In the genomic region with DNA sequence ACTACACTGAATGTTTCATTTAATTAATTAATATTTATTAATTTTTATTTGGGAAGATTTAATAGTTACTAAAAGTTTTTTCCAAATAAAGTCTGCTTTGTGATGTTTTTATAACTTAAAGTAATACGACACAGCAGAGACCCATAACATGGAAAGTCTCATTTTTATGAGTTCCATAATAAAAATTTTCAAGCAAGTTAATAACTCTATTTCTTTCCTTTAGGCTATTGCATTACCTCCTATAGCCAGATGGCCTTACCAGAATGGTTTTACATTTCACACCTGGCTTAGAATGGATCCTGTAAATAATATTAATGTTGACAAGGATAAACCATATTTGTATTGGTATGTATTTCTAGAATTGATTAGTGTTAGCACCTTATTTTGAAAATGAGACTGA, we compare ENCODE assay signal across 29 mouse cellular contexts.
"Had no signal": no experiment of that assay in that cellular context is flagged by ENCODE, and none has a peak within 500 bp of the region (broad histone marks: within the 10 kb centered on the region; RNA-seq: fewer than 3 reads in every experiment).

No protein-coding gene starts in this region.

- H3K4me3 ChIP-seq: left cerebral cortex, adult 2 months; limb, embryonic 15.5 days; liver, embryonic 12.5 days; liver, embryonic 13.5 days; liver, embryonic 15.5 days; lung, embryonic 15.5 days; megakaryocyte, embryonic 14.5 days; midbrain, embryonic 10.5 days; midbrain, embryonic 12.5 days; midbrain, embryonic 13.5 days; midbrain, embryonic 15.5 days; myocyte had no signal

- H3K4me1 ChIP-seq: limb, embryonic 15.5 days; liver, embryonic 12.5 days; liver, embryonic 13.5 days; liver, embryonic 15.5 days; lung, embryonic 15.5 days; midbrain, embryonic 10.5 days; midbrain, embryonic 12.5 days; midbrain, embryonic 13.5 days; midbrain, embryonic 15.5 days had no signal

- H3K4me2 ChIP-seq: limb, embryonic 15.5 days; liver, embryonic 11.5 days; liver, embryonic 12.5 days; liver, embryonic 13.5 days; liver, embryonic 15.5 days; lung, embryonic 14.5 days; lung, embryonic 15.5 days; midbrain, embryonic 11.5 days; midbrain, embryonic 12.5 days; midbrain, embryonic 13.5 days; midbrain, embryonic 15.5 days had no signal

- H3K27ac ChIP-seq: left cerebral cortex, adult 2 months; limb, embryonic 15.5 days; liver, embryonic 12.5 days; liver, embryonic 13.5 days; liver, embryonic 14.5 days; liver, embryonic 15.5 days; lung, embryonic 15.5 days; macrophage; midbrain, embryonic 10.5 days; midbrain, embryonic 12.5 days; midbrain, embryonic 13.5 days; midbrain, embryonic 15.5 days had no signal

- H3K9ac ChIP-seq: limb, embryonic 15.5 days; liver, embryonic 12.5 days; liver, embryonic 13.5 days; liver, embryonic 14.5 days; liver, embryonic 15.5 days; liver, postnatal 0 days; lung, embryonic 14.5 days; lung, embryonic 15.5 days; midbrain, embryonic 12.5 days; midbrain, embryonic 13.5 days; midbrain, embryonic 15.5 days had no signal

- H3K36me3 ChIP-seq: liver, embryonic 12.5 days; liver, embryonic 13.5 days; lung, embryonic 15.5 days; midbrain, embryonic 10.5 days; midbrain, embryonic 12.5 days; midbrain, embryonic 13.5 days; midbrain, embryonic 15.5 days had no signal

- H3K27me3 ChIP-seq: limb, embryonic 15.5 days; liver, embryonic 12.5 days; liver, embryonic 13.5 days; liver, embryonic 15.5 days; lung, embryonic 15.5 days; megakaryocyte, embryonic 14.5 days; midbrain, embryonic 12.5 days; midbrain, embryonic 13.5 days; midbrain, embryonic 15.5 days had no signal

- ATAC-seq: liver, embryonic 12.5 days; liver, postnatal 0 days; lung, postnatal 0 days; midbrain, embryonic 13.5 days; midbrain, embryonic 15.5 days; midbrain, embryonic 16.5 days had no signal

- DNase-seq: left cerebral cortex, postnatal 4 days; liver; liver, embryonic 13.5 days; liver, postnatal 0 days; lung, adult 18-20 months; lung, adult 2 months; lung, embryonic 14.5 days; lung, postnatal 10 days; lung, postnatal 14 days; lung, postnatal 36 days; lung, postnatal 4 days; midbrain, embryonic 14.5 days had no signal

- H3K9me3 ChIP-seq: limb, embryonic 15.5 days; liver, embryonic 12.5 days; liver, embryonic 13.5 days; liver, embryonic 15.5 days; lung, embryonic 15.5 days; megakaryocyte, embryonic 14.5 days; midbrain, embryonic 10.5 days; midbrain, embryonic 12.5 days; midbrain, embryonic 13.5 days; midbrain, embryonic 15.5 days had no signal
